Mouse (Mus musculus): ENCODE measurements around the gene Gm4450. TPM values are rescaled to one million over a fixed set of nuclear protein-coding genes. Genes with fewer than 3 reads are reported as not detected.
A peak's percentile ranks its signal among the peaks of the same experiment; 100 is the strongest.
"Not testable (repeated sequence)": the region's sequence is repeated elsewhere in the genome, so short reads cannot be mapped to it uniquely, and the experiment has no call there.

The Gm4450 gene
- polyA plus RNA-seq, 1 experiment from 2014 or later, result not detected

GRCm38 (mm10) chr3:98416426-98417250 is 40.3 kb downstream of the Gm4450 start:
- peak overlapping the region; percentile 73; the same call in 1 of the 2 replicates for H3K27ac ChIP-seq (ENCODE audit: low read depth)
- DNase-seq (no peak), ATAC-seq (ENCODE audit: insufficient read depth) (no peak)
- no peaks in the 10 kb centered on the region for H3K9me3 ChIP-seq (ENCODE audit: low read depth, low read length)
- H3K4me1 ChIP-seq (ENCODE audit: insufficient read depth), result peaks cover 19% of the 10 kb centered on the region
- no peak for TF ChIP-seq CTCF (IDR thresholded peaks at IDR 0.05; ENCODE audit: low read depth)
- no peak overlapping the region for H3K4me2 ChIP-seq
- H3K9ac ChIP-seq, result no peak overlapping the region; the same call in 1 of the 2 replicates
- WGBS, result 65% methylated on average over 5 of the region's 5 CpGs
- H3K27me3 ChIP-seq (ENCODE audit: insufficient read depth, low read length), result no peaks in the 10 kb centered on the region
- H3K4me3 ChIP-seq (ENCODE audit: low read depth, low read length), result no peak overlapping the region
- no peaks in the 10 kb centered on the region for H3K36me3 ChIP-seq (ENCODE audit: insufficient read depth)

DNA sequence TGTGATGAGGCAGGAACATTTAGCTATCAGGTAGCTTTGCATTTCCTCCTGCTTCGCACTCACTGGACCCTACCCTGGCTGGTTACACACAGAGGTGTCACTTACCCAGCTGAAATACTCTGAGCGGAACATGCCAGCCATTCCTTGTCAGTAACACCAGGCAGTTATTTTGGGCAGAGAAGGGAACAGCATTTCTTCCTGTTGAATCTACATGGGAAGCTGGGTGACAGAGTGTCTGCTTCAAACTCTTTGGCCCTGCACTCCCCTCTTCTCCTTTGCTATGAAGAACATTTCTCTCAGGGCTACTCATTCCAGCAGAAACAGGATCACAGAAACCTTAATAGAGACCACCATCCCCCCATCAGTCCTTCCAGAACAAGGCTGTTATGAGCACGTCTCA is 42.6 kb downstream of the Gm4450 start:
- DNase-seq, result peak; percentile 82
- no peak for TF ChIP-seq CTCF (IDR thresholded peaks at IDR 0.05; ENCODE audit: low read depth)
- Histone ChIP-seq H3K27me3 (ENCODE audit: insufficient read depth, low read length) (no peaks in the 10 kb centered on the region), H3K4me1 (ENCODE audit: insufficient read depth) (peaks cover 19% of the 10 kb centered on the region), H3K9me3 (ENCODE audit: low read depth, low read length) (no peaks in the 10 kb centered on the region), H3K4me2 (no peak overlapping the region), H3K4me3 (ENCODE audit: low read depth, low read length) (no peak overlapping the region), H3K27ac (ENCODE audit: low read depth) (peak overlapping the region; percentile 25), H3K9ac (no peak overlapping the region), H3K36me3 (ENCODE audit: insufficient read depth) (no peaks in the 10 kb centered on the region)
- 34% methylated on average over 3 of the region's 3 CpGs for WGBS
- peak; percentile 76 for ATAC-seq (ENCODE audit: insufficient read depth)

DNA sequence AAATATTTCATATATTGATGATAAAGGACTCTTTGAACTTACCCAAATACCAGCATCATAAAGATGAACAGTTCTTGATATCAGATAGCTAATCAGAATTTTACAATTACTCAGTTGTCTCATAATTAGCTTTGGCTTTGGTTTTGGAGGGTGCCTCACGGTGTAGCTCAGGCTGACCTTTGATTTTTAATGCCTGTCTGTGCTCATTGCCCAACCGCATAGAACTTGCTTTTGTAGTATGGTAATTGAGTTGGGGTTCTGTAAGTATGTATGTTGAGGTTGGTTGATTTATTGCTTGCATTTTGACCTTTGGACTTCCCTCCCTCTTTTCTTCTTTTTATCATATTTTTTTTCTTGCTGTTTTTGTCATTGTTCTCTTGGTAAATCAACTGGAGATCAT is 43.2 kb downstream of the Gm4450 start:
- Histone ChIP-seq H3K27ac (ENCODE audit: low read depth) (no peak overlapping the region), H3K4me3 (ENCODE audit: low read depth, low read length) (no peak overlapping the region)
- ATAC-seq (ENCODE audit: insufficient read depth), result no peak

DNA sequence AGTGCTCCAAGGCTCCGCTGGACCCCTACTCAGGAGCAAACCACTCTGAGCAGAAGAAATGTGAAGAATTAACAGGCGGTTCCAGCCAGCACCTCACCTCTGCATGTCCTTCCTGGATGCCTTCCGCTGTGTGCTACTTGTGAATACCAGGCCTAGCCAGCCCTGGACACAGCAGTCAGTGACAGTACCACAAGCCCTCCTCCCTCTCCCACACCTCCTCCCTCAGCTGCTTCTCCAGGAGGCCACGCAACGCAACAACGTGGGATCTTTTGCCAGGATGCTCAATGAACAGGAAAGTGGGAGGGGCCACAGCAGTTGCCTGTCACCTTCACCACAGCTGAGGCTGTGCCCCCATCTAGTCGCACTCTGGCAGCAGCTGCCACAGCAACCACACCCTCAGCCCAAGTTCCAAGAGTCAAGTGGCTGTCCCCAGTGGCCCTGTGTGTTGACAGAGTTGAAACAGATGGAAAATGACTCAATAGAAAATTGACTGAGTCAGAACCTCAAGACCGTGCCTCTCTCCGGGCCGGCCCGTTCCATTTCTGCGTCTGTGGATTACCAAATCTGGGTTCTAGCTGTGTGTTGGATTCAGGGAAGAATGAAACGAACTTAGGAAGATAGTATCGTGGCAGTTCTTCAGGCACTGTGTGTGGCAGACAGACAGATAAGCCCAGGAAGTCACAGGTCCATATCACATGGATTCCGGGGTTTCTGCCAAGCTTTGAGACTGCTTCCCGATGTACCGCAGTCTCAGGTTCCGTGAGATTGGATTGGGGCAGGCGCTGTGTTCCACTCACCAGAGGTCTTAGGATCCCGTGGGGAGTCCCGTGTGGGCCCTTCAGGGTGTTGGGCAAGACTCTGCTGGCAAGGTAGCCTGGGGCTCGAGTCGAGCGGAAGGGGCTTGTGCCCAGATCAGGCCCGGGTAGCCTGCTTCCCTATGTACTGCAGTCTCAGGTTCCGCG is 46.0 kb downstream of the Gm4450 start:
- H3K27me3 ChIP-seq (ENCODE audit: insufficient read depth, low read length); H3K27ac ChIP-seq (ENCODE audit: low read depth); H3K4me3 ChIP-seq (ENCODE audit: low read depth, low read length); DNase-seq; H3K4me2 ChIP-seq; H3K36me3 ChIP-seq (ENCODE audit: insufficient read depth); H3K4me1 ChIP-seq (ENCODE audit: insufficient read depth); H3K9ac ChIP-seq; H3K9me3 ChIP-seq (ENCODE audit: low read depth, low read length): not testable (repeated sequence)
- ATAC-seq (ENCODE audit: insufficient read depth), result peak; percentile 68
- 77% methylated on average over 16 of the region's 27 CpGs for WGBS

More for the DNA sequence above, 43.2 kb downstream of the Gm4450 start:
- no peaks in the 10 kb centered on the region for H3K36me3 ChIP-seq (ENCODE audit: insufficient read depth)
- no peak overlapping the region for H3K4me2 ChIP-seq
- no peaks in the 10 kb centered on the region for H3K9me3 ChIP-seq (ENCODE audit: low read depth, low read length)
- H3K4me1 ChIP-seq (ENCODE audit: insufficient read depth), result peaks cover 19% of the 10 kb centered on the region
- no peaks in the 10 kb centered on the region for H3K27me3 ChIP-seq (ENCODE audit: insufficient read depth, low read length)
- 39% methylated on average over 2 of the region's 2 CpGs for WGBS
- DNase-seq, result peak; percentile 47
- TF ChIP-seq CTCF (IDR thresholded peaks at IDR 0.05; ENCODE audit: low read depth), result no peak
- H3K9ac ChIP-seq, result no peak overlapping the region

- not testable (repeated sequence) for H3K9ac ChIP-seq, DNase-seq
- WGBS, result 50% methylated on average over 5 of the region's 5 CpGs
These were observed 49.6 kb downstream of the Gm4450 start for GRCm38 (mm10) chr3:98407261-98407780.

GRCm38 (mm10) chr3:98406569-98407144 is 50.3 kb downstream of the Gm4450 start:
- not testable (repeated sequence) for H3K27ac ChIP-seq (ENCODE audit: low read depth); H3K4me3 ChIP-seq (ENCODE audit: low read depth, low read length); H3K27me3 ChIP-seq (ENCODE audit: insufficient read depth, low read length); H3K4me1 ChIP-seq (ENCODE audit: insufficient read depth); ATAC-seq (ENCODE audit: insufficient read depth); H3K36me3 ChIP-seq (ENCODE audit: insufficient read depth); H3K9ac ChIP-seq; DNase-seq; H3K4me2 ChIP-seq; H3K9me3 ChIP-seq (ENCODE audit: low read depth, low read length)
- WGBS, result 59% methylated on average over 12 of the region's 12 CpGs

More at GRCm38 (mm10) chr3:98407261-98407780, 49.6 kb downstream of the Gm4450 start:
- H3K4me2 ChIP-seq; H3K27ac ChIP-seq (ENCODE audit: low read depth); H3K27me3 ChIP-seq (ENCODE audit: insufficient read depth, low read length); ATAC-seq (ENCODE audit: insufficient read depth); H3K4me3 ChIP-seq (ENCODE audit: low read depth, low read length); H3K4me1 ChIP-seq (ENCODE audit: insufficient read depth); H3K36me3 ChIP-seq (ENCODE audit: insufficient read depth); H3K9me3 ChIP-seq (ENCODE audit: low read depth, low read length): not testable (repeated sequence)

DNA sequence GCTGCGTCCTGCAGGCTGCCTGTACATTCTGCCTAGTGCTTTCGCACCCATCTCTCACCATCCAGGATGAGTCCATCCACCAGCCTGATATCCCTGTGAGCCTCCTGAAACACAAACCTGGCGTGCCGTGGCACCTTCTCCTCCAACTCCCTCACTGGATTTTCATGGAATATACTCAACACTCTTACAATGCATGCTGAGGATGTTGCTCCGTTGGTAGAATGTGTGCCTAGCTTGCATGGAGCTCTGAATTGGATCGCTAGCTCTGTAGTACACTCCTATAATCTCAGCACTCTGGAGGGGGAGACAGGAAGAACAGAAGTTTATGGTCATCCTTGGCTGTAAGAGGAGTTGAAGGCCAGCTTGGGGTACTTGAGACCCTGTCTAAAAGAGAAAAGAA is 51.0 kb downstream of the Gm4450 start:
- H3K36me3 ChIP-seq (ENCODE audit: insufficient read depth); H3K4me2 ChIP-seq; H3K9me3 ChIP-seq (ENCODE audit: low read depth, low read length); ATAC-seq (ENCODE audit: insufficient read depth); H3K4me1 ChIP-seq (ENCODE audit: insufficient read depth); H3K27ac ChIP-seq (ENCODE audit: low read depth); H3K27me3 ChIP-seq (ENCODE audit: insufficient read depth, low read length); H3K9ac ChIP-seq; DNase-seq; H3K4me3 ChIP-seq (ENCODE audit: low read depth, low read length): not testable (repeated sequence)
- 95% methylated on average over 5 of the region's 6 CpGs for WGBS

DNA sequence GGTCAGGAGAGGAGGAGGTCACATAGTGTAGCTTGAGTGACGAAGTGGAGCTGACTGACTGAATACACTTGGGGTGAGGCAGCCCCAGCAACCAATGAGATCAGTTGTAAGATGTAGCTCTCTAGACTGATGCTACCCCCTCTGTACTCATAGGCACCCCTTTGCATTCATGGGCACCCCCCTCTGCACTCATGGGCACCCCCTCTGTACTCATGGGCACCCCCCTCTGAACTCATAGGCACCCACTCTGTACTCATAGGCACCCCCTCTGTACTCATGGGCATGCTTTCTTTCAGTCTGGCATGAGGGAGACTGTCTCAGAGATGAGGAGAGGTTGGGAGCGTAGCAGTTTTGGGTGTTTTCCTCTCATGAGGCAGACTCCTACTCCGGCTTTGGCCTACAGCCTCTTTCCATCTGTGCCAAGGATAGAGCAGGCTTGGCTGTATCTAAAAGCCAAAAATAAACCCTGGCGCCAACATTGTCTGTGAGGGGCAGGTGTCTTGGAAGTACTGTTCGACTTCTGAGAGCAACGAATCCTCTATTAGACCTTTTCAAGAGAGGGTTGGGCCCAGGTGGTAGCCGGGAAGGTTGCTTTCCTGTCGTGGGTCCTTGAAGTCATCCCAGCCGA is 52.5 kb downstream of the Gm4450 start:
- H3K4me2 ChIP-seq; H3K27me3 ChIP-seq (ENCODE audit: insufficient read depth, low read length); ATAC-seq (ENCODE audit: insufficient read depth); H3K27ac ChIP-seq (ENCODE audit: low read depth); H3K4me3 ChIP-seq (ENCODE audit: low read depth, low read length); H3K9me3 ChIP-seq (ENCODE audit: low read depth, low read length); DNase-seq; H3K4me1 ChIP-seq (ENCODE audit: insufficient read depth); H3K9ac ChIP-seq; H3K36me3 ChIP-seq (ENCODE audit: insufficient read depth): not testable (repeated sequence)
- WGBS, result 90% methylated on average over 9 of the region's 9 CpGs
